16 mouse cellular contexts compared by ENCODE assay signal in genomic region chr9:48728731-48729123, GRCm38 (mm10).
A peak's percentile ranks its signal among the peaks of the same experiment; 100 is the strongest.
DNase-seq lines count a peak whose midpoint lies in the region; ATAC-seq and TF ChIP-seq lines count a peak whose summit lies in the region.
"Had no signal": no experiment of that assay in that cellular context is flagged by ENCODE, and none has a peak within 500 bp of the region (broad histone marks: within the 10 kb centered on the region; RNA-seq: fewer than 3 reads in every experiment).

No protein-coding gene starts in this region.

- TF ChIP-seq CTCF in lung, postnatal 0 days (IDR thresholded peaks at IDR 0.05) = no peak

- no peak overlapping the region for H3K9ac ChIP-seq in lung, postnatal 0 days (replicated peaks; ENCODE audit: low read depth)
- peak overlapping the region; percentile 48; the same call in 1 of the 2 replicates for H3K9ac ChIP-seq in heart, embryonic 13.5 days
- no peak overlapping the region for H3K9ac ChIP-seq in limb, embryonic 13.5 days
- H3K9ac ChIP-seq: embryonic facial prominence, embryonic 13.5 days; hindbrain, embryonic 15.5 days had no signal

- H3K4me1 ChIP-seq in lung, postnatal 0 days (ENCODE audit: insufficient read depth, low read depth, low read length) = peaks cover 71% of the 10 kb centered on the region
- peaks cover 46% of the 10 kb centered on the region for H3K4me1 ChIP-seq in heart, embryonic 13.5 days
- H3K4me1 ChIP-seq in limb, embryonic 13.5 days = peaks cover 41% of the 10 kb centered on the region

- no peaks in the 10 kb centered on the region for H3K27me3 ChIP-seq in lung, postnatal 0 days (replicated peaks; ENCODE audit: insufficient read depth, low read length)
- peaks cover 19% of the 10 kb centered on the region for H3K27me3 ChIP-seq in heart, embryonic 13.5 days (replicated peaks)
- H3K27me3 ChIP-seq in limb, embryonic 13.5 days = peaks cover 75% of the 10 kb centered on the region
- H3K27me3 ChIP-seq: hindbrain, embryonic 15.5 days had no signal

- DNase-seq in heart, adult 18-20 months = peak; percentile 68 to 69
- DNase-seq in heart, adult 8-10 months (ENCODE audit: low spot score) = no peak
- DNase-seq in lung, postnatal 0 days (ENCODE audit: low spot score) = no peak
- no peak for DNase-seq in lung, adult 18-20 months
- DNase-seq in urinary bladder, postnatal 25 days (ENCODE audit: low spot score) = no peak
- DNase-seq: cerebellum, postnatal 10 days; kidney, postnatal 14 days; layer of hippocampus, adult 9-11 months; thymus, postnatal 14 days had no signal

- H3K4me3 ChIP-seq in lung, postnatal 0 days (ENCODE audit: low read depth, low read length) = no peak overlapping the region
- H3K4me3 ChIP-seq in heart, embryonic 13.5 days = no peak overlapping the region
- no peak overlapping the region for H3K4me3 ChIP-seq in limb, embryonic 13.5 days
- H3K4me3 ChIP-seq: embryonic facial prominence, embryonic 13.5 days; hindbrain, embryonic 15.5 days had no signal

- no peak for TF ChIP-seq EP300 in lung, postnatal 0 days (IDR thresholded peaks at IDR 0.05)

- no peaks in the 10 kb centered on the region for H3K9me3 ChIP-seq in lung, postnatal 0 days (ENCODE audit: low read length)
- H3K9me3 ChIP-seq in heart, embryonic 13.5 days = no peaks in the 10 kb centered on the region
- H3K9me3 ChIP-seq in limb, embryonic 13.5 days = no peaks in the 10 kb centered on the region
- H3K9me3 ChIP-seq: embryonic facial prominence, embryonic 13.5 days; hindbrain, embryonic 15.5 days had no signal

- H3K36me3 ChIP-seq in lung, postnatal 0 days (ENCODE audit: insufficient read depth, low read length) = no peaks in the 10 kb centered on the region
- H3K36me3 ChIP-seq in heart, embryonic 13.5 days = no peaks in the 10 kb centered on the region
- H3K36me3 ChIP-seq in limb, embryonic 13.5 days = no peaks in the 10 kb centered on the region
- H3K36me3 ChIP-seq: embryonic facial prominence, embryonic 13.5 days; hindbrain, embryonic 15.5 days had no signal

- ATAC-seq in lung, postnatal 0 days = no peak
- no peak for ATAC-seq in heart, embryonic 13.5 days (ENCODE audit: extremely low read depth, insufficient number of reproducible peaks, low FRiP score, low TSS enrichment)
- ATAC-seq in limb, embryonic 13.5 days (ENCODE audit: low FRiP score, low read depth) = no peak
- no peak for ATAC-seq in frontal cortex, adult (ENCODE audit: low TSS enrichment)
- ATAC-seq: CD4-positive, CD25-positive, alpha-beta regulatory T cell, adult 4 months had no signal

- H3K4me2 ChIP-seq in lung, postnatal 0 days (replicated peaks; ENCODE audit: low read depth, low read length) = no peak overlapping the region
- no peak overlapping the region for H3K4me2 ChIP-seq in heart, embryonic 13.5 days
- peak overlapping the region; percentile 36 for H3K4me2 ChIP-seq in limb, embryonic 13.5 days (replicated peaks)
- H3K4me2 ChIP-seq: embryonic facial prominence, embryonic 13.5 days; hindbrain, embryonic 15.5 days; midbrain, embryonic 11.5 days had no signal

- WGBS in lung, postnatal 0 days = 76% methylated on average over 13 of the region's 13 CpGs
- WGBS in heart, embryonic 13.5 days = 60% methylated on average over 13 of the region's 13 CpGs
- 14% methylated on average over 13 of the region's 13 CpGs for WGBS in limb, embryonic 13.5 days

- H3K27ac ChIP-seq in lung, postnatal 0 days (ENCODE audit: low read length) = peak overlapping the region; percentile 62; the same call in 1 of the 2 replicates
- H3K27ac ChIP-seq in heart, embryonic 13.5 days (replicated peaks) = peak overlapping the region; percentile 63
- no peak overlapping the region for H3K27ac ChIP-seq in limb, embryonic 13.5 days
- H3K27ac ChIP-seq: hindbrain, embryonic 15.5 days had no signal

Comparison
In these comparisons a context has a peak if more than half of its experiments do, and no peak if none do; other contexts are left out.
1. DNase-seq: peak in heart, adult 18-20 months (2 of 2); none in heart, adult 8-10 months (single experiment), lung, postnatal 0 days (single experiment), lung, adult 18-20 months (0 of 2) and urinary bladder, postnatal 25 days (single experiment).